Comparison of ENCODE assay signal across 27 mouse cellular contexts in the genomic region with DNA sequence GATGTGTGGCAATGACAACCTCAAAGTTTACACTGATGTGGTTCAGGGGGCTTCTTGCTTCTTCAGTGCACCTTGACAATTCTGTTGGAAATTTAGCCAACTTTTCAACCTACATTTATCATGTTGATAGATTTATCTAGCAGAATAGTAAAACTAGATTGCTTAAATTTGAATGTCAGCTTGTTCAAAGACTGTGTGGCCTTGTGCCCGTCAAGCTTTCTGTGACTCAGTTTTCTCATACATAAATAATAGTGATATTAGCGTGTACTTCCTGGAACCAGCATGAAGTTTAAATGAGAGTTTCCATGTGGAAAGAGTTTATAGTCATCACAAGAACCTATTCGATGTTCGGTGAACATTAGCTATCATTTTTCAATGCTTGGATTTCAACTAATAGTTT.
A peak's percentile ranks its signal among the peaks of the same experiment; 100 is the strongest.
DNase-seq lines count a peak whose midpoint lies in the region; ATAC-seq lines count a peak whose summit lies in the region.
"Had no signal": no experiment of that assay in that cellular context is flagged by ENCODE, and none has a peak within 500 bp of the region (broad histone marks: within the 10 kb centered on the region; RNA-seq: fewer than 3 reads in every experiment).

No protein-coding gene starts in this region.

- H3K4me2 ChIP-seq in hindbrain, embryonic 16.5 days (ENCODE audit: low read length) = no peak overlapping the region
- H3K4me2 ChIP-seq: embryonic facial prominence, embryonic 13.5 days; embryonic facial prominence, embryonic 15.5 days; forebrain, embryonic 12.5 days had no signal

- no peaks in the 10 kb centered on the region for H3K27me3 ChIP-seq in hindbrain, embryonic 16.5 days (replicated peaks; ENCODE audit: control insufficient read depth, insufficient read depth, low read length)
- H3K27me3 ChIP-seq: CH12.LX; embryonic facial prominence, embryonic 13.5 days; embryonic facial prominence, embryonic 15.5 days; forebrain, embryonic 12.5 days; Patski had no signal

- H3K36me3 ChIP-seq in hindbrain, embryonic 16.5 days (ENCODE audit: control insufficient read depth, insufficient read depth, low read length) = no peaks in the 10 kb centered on the region
- H3K36me3 ChIP-seq: embryonic facial prominence, embryonic 13.5 days; embryonic facial prominence, embryonic 15.5 days; forebrain, embryonic 10.5 days; forebrain, embryonic 12.5 days; G1E had no signal

- no peaks in the 10 kb centered on the region for H3K4me1 ChIP-seq in hindbrain, embryonic 16.5 days (ENCODE audit: control insufficient read depth, insufficient read depth, low read depth, low read length)
- H3K4me1 ChIP-seq: embryonic facial prominence, embryonic 13.5 days; embryonic facial prominence, embryonic 15.5 days had no signal

- no peak overlapping the region for H3K27ac ChIP-seq in hindbrain, embryonic 16.5 days (ENCODE audit: low read depth, low read length)
- H3K27ac ChIP-seq: embryonic facial prominence, embryonic 13.5 days; embryonic facial prominence, embryonic 15.5 days; forebrain, embryonic 10.5 days; forebrain, embryonic 12.5 days had no signal

- H3K4me3 ChIP-seq in hindbrain, embryonic 16.5 days (ENCODE audit: low read length) = no peak overlapping the region
- H3K4me3 ChIP-seq: embryonic facial prominence, embryonic 13.5 days; embryonic facial prominence, embryonic 15.5 days; erythroblast, embryonic 14.5 days; forebrain, embryonic 10.5 days; forebrain, embryonic 12.5 days had no signal

- no peaks in the 10 kb centered on the region for H3K9me3 ChIP-seq in hindbrain, embryonic 16.5 days (ENCODE audit: control insufficient read depth, low read length)
- H3K9me3 ChIP-seq: embryonic facial prominence, embryonic 13.5 days; embryonic facial prominence, embryonic 15.5 days; forebrain, embryonic 10.5 days; forebrain, embryonic 12.5 days; G1E had no signal

- no peak overlapping the region for H3K9ac ChIP-seq in hindbrain, embryonic 16.5 days (ENCODE audit: low read depth, low read length)
- H3K9ac ChIP-seq: embryonic facial prominence, embryonic 13.5 days; embryonic facial prominence, embryonic 15.5 days; forebrain, embryonic 12.5 days had no signal

- WGBS in hindbrain, embryonic 16.5 days = 95% methylated on average over 4 of the region's 4 CpGs

- peak; percentile 51 to 77 for DNase-seq in adrenal gland, adult (ENCODE audit: inconsistent age in 2 of 2, low spot score in 1 of 2)
- DNase-seq in adrenal gland, adult 18-20 months (ENCODE audit: low spot score in 2 of 2) = no peak
- peak; percentile 39 for DNase-seq in adrenal gland, adult 8-10 months
- DNase-seq in adrenal gland, postnatal 14 days = peak; percentile 33
- peak; percentile 25 to 31 for DNase-seq in adrenal gland, postnatal 36 days
- DNase-seq in gastrocnemius, postnatal 10 days = no peak
- DNase-seq: B cell, adult 2 months; cerebellum, adult 11 months; cerebellum, adult 18-20 months; cerebellum, adult 8-10 months; cerebellum, adult 9-11 months; cerebellum, postnatal 14 days; cerebellum, postnatal 36 days; embryo, embryonic 11 days had no signal

- no peak for ATAC-seq in hindbrain, embryonic 16.5 days
- ATAC-seq: activated CD4-positive, CD25-positive, alpha-beta regulatory T cell, adult 4 months; CD4-positive, CD25-positive, alpha-beta regulatory T cell, adult 4 months; forebrain, embryonic 14.5 days; forebrain, embryonic 16.5 days; Patski had no signal

Comparison
In these comparisons a context has a peak if more than half of its experiments do, and no peak if none do; other contexts are left out.
1. DNase-seq: peak in adrenal gland, adult (2 of 2), adrenal gland, adult 8-10 months (single experiment), adrenal gland, postnatal 14 days (single experiment) and adrenal gland, postnatal 36 days (2 of 2); none in adrenal gland, adult 18-20 months (0 of 2) and gastrocnemius, postnatal 10 days (single experiment).